Mouse (Mus musculus): Measurements from ENCODE around the gene Arhgap17.
A peak's percentile ranks its signal among the peaks of the same experiment; 100 is the strongest.

Gene Arhgap17

DNA sequence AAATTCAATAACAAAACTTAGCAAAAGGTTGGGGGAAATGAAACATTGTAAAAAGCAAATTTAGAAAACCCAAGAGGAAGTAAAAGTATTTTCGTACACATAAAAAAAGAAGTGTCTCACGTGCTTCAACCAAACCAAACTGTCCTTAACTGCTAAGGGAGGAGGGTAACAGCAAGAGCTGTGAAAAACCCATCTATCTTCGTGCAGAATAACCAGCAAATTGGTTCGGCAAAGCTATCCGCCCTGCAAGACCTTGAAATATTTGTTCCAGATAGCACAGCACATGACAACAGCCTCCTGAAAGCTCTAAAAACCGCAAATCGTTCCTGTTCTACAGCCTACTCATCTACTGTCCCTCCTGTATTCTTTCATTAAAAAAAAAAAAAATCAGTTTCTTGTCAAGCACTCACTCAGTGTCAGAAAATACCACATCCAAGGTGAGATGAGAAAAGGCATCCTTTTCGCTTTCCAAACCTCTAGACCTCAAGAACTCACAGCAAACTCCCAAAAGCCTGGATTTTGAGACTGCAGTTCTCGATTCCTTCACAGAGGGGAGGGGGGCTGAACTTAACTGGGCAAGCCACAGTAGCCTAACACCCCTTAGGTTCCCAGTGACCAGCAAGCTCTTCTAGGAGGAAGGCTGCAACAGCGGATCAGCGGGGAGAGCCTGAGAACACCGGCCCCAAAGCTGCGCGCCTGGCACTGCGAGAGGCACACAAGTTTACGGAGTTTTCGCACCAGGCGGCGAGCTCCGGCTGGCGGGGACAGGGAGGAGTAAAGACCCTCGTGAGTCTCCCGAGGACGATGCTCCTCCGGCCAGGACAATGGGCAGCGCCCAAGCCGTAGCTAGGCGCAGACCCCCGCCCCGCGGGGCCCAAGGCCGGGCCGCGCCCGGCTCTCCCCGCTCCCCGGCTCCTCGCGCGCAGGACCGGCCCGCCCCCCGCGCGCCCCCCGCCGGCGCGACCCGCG is 653 bp downstream of the Arhgap17 start:
- DNase-seq (ENCODE audit: low spot score), result peak; percentile 46

- DNase-seq (ENCODE audit: low spot score), result no peak
These were observed 1.5 kb downstream of the Arhgap17 start for GRCm38 (mm10) chr7:123368187-123368586.

GRCm38 (mm10) chr7:123367218-123368150 is 2.2 kb downstream of the Arhgap17 start:
- no peak for DNase-seq (ENCODE audit: low spot score)

GRCm38 (mm10) chr7:123366806-123367205 is 2.9 kb downstream of the Arhgap17 start:
- DNase-seq (ENCODE audit: low spot score), result no peak

DNA sequence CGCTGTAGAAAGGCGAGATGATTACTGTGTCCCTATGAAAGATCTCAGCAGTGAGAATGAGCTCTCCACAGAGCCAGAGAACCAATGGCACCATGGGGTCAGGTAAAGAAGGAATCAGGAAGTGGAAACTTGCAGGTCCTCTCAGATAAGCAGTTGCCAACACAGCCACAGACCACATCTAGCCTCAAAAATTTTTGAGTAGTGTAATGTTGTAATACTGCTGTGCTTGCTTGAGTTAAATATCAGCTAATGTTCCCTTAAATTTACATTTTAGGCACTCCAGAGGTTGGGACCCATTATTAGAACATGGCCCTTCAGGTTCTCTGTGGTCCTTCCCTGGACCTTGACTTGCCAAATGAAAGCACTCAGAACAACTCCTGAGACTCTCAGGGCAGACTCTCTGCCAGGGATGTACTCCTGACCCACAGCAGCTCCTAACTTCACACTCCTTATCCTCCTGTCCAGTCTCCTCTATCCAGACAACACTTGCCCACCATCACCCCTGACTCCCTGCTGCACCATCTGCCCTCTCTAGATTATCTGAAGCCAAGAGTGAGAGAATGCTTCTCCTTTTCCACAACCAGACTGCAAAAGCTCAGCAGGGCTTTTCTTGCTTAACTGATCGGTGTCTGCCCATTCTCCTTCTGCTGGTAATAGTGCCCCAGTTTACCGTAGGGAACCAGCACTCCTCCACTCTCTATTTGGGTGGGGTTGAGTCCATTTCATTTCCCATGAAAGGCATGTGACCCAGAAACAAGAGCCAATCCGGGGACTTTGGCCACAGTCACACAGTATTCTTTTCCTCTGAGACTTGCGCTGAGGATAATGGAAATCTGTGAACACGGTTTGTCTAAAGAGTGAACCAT is 3.6 kb downstream of the Arhgap17 start:
- no peak for DNase-seq (ENCODE audit: low spot score)

GRCm38 (mm10) chr7:123363971-123364370 is 5.7 kb downstream of the Arhgap17 start:
- DNase-seq (ENCODE audit: low spot score), result no peak

DNA sequence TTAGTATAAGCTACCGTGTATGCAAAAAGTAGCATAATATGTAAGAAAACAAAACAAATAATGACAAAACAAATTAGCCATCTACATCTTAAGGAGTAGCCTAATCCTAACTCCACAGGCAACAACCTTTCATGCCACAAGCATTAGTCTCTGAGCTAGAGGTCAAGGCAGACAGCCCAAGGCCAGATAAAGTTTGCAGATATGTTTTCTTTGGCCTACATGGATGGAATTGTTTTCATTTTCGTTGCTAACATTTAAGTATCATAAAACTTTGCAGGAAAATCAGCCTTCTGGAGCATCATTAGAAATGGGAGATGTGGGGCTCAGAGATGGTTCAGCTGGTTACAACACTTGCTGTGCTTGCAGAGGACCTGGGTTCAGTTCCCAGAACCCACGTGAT is 6.9 kb downstream of the Arhgap17 start:
- no peak for DNase-seq (ENCODE audit: low spot score)

DNA sequence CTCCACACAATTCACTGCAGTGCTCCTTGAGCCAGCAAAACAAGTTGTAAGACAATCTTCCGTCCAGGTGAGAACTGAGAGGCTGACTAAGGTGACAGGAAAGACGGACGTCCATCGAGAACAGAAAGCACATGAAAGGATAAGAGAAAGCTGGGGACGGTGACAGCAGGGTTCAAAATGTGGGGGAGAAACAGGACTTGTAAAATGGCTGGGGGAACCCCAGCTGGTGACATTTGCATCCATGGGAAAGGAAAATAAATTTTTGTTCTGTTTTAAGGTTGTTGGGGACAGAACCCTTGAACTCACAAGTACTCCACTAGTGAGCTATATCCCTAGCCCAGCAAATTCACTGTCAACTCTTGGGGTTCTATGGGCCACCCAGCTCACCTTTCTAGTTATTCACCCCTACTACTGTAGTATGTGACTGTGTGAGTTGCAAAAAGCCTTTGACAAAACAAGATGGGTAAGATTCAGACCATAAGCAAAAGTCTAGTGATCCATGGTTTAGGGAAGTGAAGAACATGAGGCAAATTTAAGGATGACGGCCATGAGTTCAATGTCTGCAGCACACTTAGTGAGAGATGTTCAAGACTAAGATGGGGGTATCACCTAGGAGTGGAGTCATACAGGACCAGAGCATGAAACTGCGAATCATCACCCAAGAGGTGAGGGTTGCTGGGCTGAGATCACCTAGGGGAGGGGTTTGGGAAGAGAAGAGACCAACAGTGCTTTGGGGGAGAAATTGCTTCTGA is 8.3 kb downstream of the Arhgap17 start:
- no peak for DNase-seq (ENCODE audit: low spot score)

- no peak for DNase-seq (ENCODE audit: low spot score)
These were observed 9.5 kb downstream of the Arhgap17 start for GRCm38 (mm10) chr7:123360185-123360584.

DNA sequence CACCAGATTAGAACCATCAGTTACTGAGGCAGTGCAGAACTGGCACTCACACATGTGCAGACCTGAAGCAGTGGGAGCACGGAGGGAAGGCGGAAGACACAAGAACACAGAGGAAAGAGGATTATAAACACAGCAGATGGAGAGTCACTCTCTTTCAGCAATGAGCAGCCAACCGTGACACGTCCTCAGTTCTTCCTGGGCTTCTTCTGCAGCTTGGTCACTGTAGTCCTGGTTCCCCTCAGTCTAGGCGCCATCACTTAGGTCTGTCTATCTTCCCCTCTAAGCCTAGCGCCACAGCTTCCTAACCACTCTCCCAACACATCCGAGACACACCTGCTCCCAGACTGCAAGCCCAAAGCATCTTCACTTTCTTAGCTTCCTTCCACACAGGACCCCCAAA is 10.6 kb downstream of the Arhgap17 start:
- DNase-seq (ENCODE audit: low spot score), result no peak

DNA sequence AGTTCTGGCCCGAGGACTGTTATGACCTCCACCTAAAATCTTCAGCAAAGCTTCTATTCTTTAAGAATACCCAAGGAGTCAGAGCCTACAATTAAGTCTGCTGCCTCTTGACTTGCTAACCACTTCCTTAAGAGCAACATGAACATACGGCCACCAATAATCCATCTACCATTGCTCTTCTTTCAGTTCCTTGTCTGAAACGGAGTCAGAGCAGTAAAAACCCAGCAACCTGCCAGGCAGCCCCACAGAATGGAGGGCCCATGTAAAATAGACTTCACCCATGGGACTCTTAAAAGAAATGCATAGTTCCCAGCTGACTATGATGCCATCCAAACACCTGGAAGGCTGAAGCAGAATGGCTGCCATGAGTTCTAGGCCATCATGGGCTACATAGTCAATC is 13.6 kb downstream of the Arhgap17 start:
- no peak for DNase-seq (ENCODE audit: low spot score)

GRCm38 (mm10) chr7:123354851-123355250 is 14.9 kb downstream of the Arhgap17 start:
- DNase-seq (ENCODE audit: low spot score), result no peak

- DNase-seq (ENCODE audit: low spot score), result no peak
These were observed 15.3 kb downstream of the Arhgap17 start for GRCm38 (mm10) chr7:123354392-123354791.

GRCm38 (mm10) chr7:123353879-123354278 is 15.8 kb downstream of the Arhgap17 start:
- DNase-seq (ENCODE audit: low spot score), result no peak

GRCm38 (mm10) chr7:123353081-123353480 is 16.6 kb downstream of the Arhgap17 start:
- DNase-seq (ENCODE audit: low spot score), result no peak

- DNase-seq (ENCODE audit: low spot score), result no peak
These were observed 19.5 kb downstream of the Arhgap17 start for GRCm38 (mm10) chr7:123350243-123350642.

GRCm38 (mm10) chr7:123349813-123350212 is 19.9 kb downstream of the Arhgap17 start:
- no peak for DNase-seq (ENCODE audit: low spot score)

DNA sequence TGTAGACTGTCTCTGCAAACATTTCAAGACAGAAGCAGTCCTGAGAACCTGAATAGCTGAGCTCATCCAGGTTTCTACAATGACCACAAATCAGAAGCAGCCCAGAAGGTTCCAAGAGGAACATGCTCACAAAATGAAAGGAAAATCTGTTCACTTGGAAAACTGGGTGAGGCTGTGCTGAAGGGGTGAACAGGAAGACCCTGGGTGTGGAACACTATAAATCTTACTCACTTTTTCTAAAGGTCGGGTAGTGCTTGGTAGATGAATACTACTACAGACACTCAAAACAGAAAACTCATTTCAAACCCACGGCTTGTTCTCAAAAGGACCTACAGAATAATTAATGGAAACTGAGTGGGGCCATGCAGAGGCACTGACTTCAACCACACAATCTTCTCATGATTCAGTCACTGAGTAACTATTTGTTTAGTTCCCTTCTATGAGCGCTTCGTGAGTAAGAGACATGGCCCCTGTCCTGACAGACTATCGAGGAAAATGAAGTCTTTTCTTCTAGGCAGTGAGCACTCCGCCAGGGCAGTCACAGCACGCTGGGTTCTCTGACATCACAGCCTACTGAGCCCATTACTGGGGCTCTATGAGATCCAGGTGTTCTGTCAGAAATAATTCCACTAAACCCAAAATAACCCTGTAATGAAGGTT is 23.0 kb downstream of the Arhgap17 start:
- DNase-seq (ENCODE audit: low spot score), result no peak

GRCm38 (mm10) chr7:123345041-123345544 is 24.6 kb downstream of the Arhgap17 start:
- no peak for DNase-seq (ENCODE audit: low spot score)

All from urinary bladder, postnatal 25 days (tissue).